Mouse (Mus musculus): ENCODE measurements at regions not wholly inside any gene's neighbourhood (a gene's known extent, or its start where the extent isn't known, plus 50 kb on each side); places are given as distances from the start of the nearest gene placed in this dataset.

DNA sequence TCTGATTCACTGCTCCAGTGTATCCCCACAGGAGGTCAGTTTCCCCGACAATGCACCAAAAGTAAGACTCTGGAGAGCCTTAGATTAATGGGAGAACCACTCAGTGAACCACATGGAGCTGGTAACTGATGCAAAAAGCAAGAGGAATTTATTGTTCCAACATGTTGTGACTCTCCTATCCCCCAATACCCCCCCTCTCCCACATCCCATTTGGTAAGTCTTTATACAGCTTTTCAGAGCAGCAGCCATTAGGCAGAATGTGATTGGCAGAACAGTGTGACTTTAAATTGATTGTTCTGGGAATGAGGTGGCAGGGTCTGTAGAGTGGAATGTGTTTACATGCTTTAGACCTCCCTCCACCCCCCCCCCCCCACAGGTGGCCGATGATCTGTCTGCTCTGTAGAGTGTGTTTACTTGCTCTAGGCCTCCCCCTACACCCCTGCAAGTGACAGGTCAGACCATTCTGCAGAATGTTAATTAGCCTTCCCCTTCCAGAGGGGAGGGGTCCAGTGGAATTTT is 6497.8 kb upstream of the Gm7489 start:
- Histone ChIP-seq H3K36me3 (ENCODE audit: control insufficient read depth, insufficient read depth, low read length) (no peaks in the 10 kb centered on the region), H3K27ac (ENCODE audit: low read depth, low read length) (no peak overlapping the region), H3K9me3 (ENCODE audit: control insufficient read depth, low read length) (no peaks in the 10 kb centered on the region), H3K9ac (ENCODE audit: low read depth, low read length) (no peak overlapping the region), H3K4me1 (replicated peaks; ENCODE audit: control insufficient read depth, insufficient read depth, low read length) (no peaks in the 10 kb centered on the region; the same call in 1 of the 2 replicates), H3K4me3 (ENCODE audit: low read depth, low read length) (no peak overlapping the region), H3K27me3 (ENCODE audit: control insufficient read depth, insufficient read depth, low read length) (no peaks in the 10 kb centered on the region), H3K4me2 (replicated peaks; ENCODE audit: low read depth, low read length) (no peak overlapping the region)
- peak; percentile 77 for ATAC-seq (ENCODE audit: low FRiP score)
- DNase-seq (ENCODE audit: low spot score) = peak; percentile 7
- 4% methylated on average over 2 of the region's 2 CpGs for WGBS
